Mouse (Mus musculus): Measurements from ENCODE around the gene Ass1. TPM values are rescaled to one million over a fixed set of nuclear protein-coding genes. Genes with fewer than 3 reads are reported as not detected.

Gene Ass1
- polyA plus RNA-seq, 1 experiment from 2014 or later = 9.1 TPM

GRCm38 (mm10) chr2:31458989-31459936 is 10.7 kb upstream of the Ass1 start:
- Histone ChIP-seq H3K36me3 (no peaks in the 10 kb centered on the region), H3K4me1 (peaks cover 14% of the 10 kb centered on the region), H3K9ac (replicated peaks) (no peak overlapping the region; the same call in 1 of the 2 replicates), H3K27ac (replicated peaks) (no peak overlapping the region), H3K27me3 (replicated peaks) (peaks cover 56% of the 10 kb centered on the region), H3K9me3 (replicated peaks) (no peaks in the 10 kb centered on the region), H3K4me2 (peak overlapping the region; percentile 75), H3K4me3 (replicated peaks) (peak overlapping the region; percentile 41)
- WGBS = 41% methylated on average over 15 of the region's 16 CpGs
- ATAC-seq (ENCODE audit: low FRiP score) = no peak

GRCm38 (mm10) chr2:31460025-31460571 is 9.9 kb upstream of the Ass1 start:
- H3K4me1 ChIP-seq = peaks cover 8% of the 10 kb centered on the region
- no peaks in the 10 kb centered on the region for H3K9me3 ChIP-seq (replicated peaks)
- peaks cover 64% of the 10 kb centered on the region for H3K27me3 ChIP-seq (replicated peaks)
- peak overlapping the region; percentile 50 for H3K9ac ChIP-seq (replicated peaks)
- H3K4me2 ChIP-seq = peak overlapping the region; percentile 75
- peak; percentile 71 for ATAC-seq (ENCODE audit: low FRiP score)
- no peaks in the 10 kb centered on the region for H3K36me3 ChIP-seq
- H3K4me3 ChIP-seq (replicated peaks) = peak overlapping the region; percentile 41
- under 1% methylated on average over 48 of the region's 48 CpGs for WGBS
- no peak overlapping the region for H3K27ac ChIP-seq (replicated peaks)

- no peak overlapping the region for H3K27ac ChIP-seq (replicated peaks)
- no peak overlapping the region for H3K4me3 ChIP-seq (replicated peaks)
- 77% methylated on average over 7 of the region's 7 CpGs for WGBS
- no peaks in the 10 kb centered on the region for H3K9me3 ChIP-seq (replicated peaks)
- no peaks in the 10 kb centered on the region for H3K36me3 ChIP-seq
- ATAC-seq (ENCODE audit: low FRiP score) = no peak
- peaks cover 65% of the 10 kb centered on the region for H3K27me3 ChIP-seq (replicated peaks)
- H3K9ac ChIP-seq (replicated peaks) = no peak overlapping the region
- no peak overlapping the region for H3K4me2 ChIP-seq
- H3K4me1 ChIP-seq = peaks cover 8% of the 10 kb centered on the region
These were observed 9.1 kb upstream of the Ass1 start for GRCm38 (mm10) chr2:31460920-31461319.

- Histone ChIP-seq H3K9ac (replicated peaks) (no peak overlapping the region), H3K9me3 (replicated peaks) (no peaks in the 10 kb centered on the region), H3K4me1 (peaks cover 8% of the 10 kb centered on the region), H3K36me3 (no peaks in the 10 kb centered on the region), H3K27me3 (replicated peaks) (peaks cover 67% of the 10 kb centered on the region), H3K4me3 (replicated peaks) (no peak overlapping the region), H3K4me2 (no peak overlapping the region), H3K27ac (replicated peaks) (no peak overlapping the region)
- WGBS = 49% methylated on average over 8 of the region's 8 CpGs
- ATAC-seq (ENCODE audit: low FRiP score) = no peak
These were observed 8.0 kb upstream of the Ass1 start for GRCm38 (mm10) chr2:31462051-31462450.

GRCm38 (mm10) chr2:31463253-31463652 is 6.8 kb upstream of the Ass1 start:
- no peaks in the 10 kb centered on the region for H3K36me3 ChIP-seq
- H3K4me1 ChIP-seq = peaks cover 8% of the 10 kb centered on the region
- no peak overlapping the region for H3K4me3 ChIP-seq (replicated peaks)
- H3K27ac ChIP-seq (replicated peaks) = no peak overlapping the region
- WGBS = 92% methylated on average over 7 of the region's 7 CpGs
- H3K27me3 ChIP-seq (replicated peaks) = peaks cover 60% of the 10 kb centered on the region
- no peak for ATAC-seq (ENCODE audit: low FRiP score)
- H3K9ac ChIP-seq (replicated peaks) = no peak overlapping the region
- H3K4me2 ChIP-seq = no peak overlapping the region
- H3K9me3 ChIP-seq (replicated peaks) = no peaks in the 10 kb centered on the region

- Histone ChIP-seq H3K9me3 (replicated peaks) (no peaks in the 10 kb centered on the region), H3K4me2 (no peak overlapping the region), H3K36me3 (no peaks in the 10 kb centered on the region), H3K27me3 (replicated peaks) (peaks cover 60% of the 10 kb centered on the region), H3K4me3 (replicated peaks) (no peak overlapping the region), H3K4me1 (peaks cover 8% of the 10 kb centered on the region), H3K27ac (replicated peaks) (no peak overlapping the region), H3K9ac (replicated peaks) (no peak overlapping the region)
- no peak for ATAC-seq (ENCODE audit: low FRiP score)
- WGBS = 40% methylated on average over 8 of the region's 8 CpGs
These were observed 6.1 kb upstream of the Ass1 start for GRCm38 (mm10) chr2:31463696-31464528.

GRCm38 (mm10) chr2:31464529-31464910 is 5.5 kb upstream of the Ass1 start:
- Histone ChIP-seq H3K27ac (replicated peaks) (no peak overlapping the region), H3K4me3 (replicated peaks) (no peak overlapping the region), H3K9ac (replicated peaks) (no peak overlapping the region), H3K4me2 (no peak overlapping the region), H3K4me1 (peaks cover 12% of the 10 kb centered on the region), H3K27me3 (replicated peaks) (peaks cover 60% of the 10 kb centered on the region), H3K36me3 (no peaks in the 10 kb centered on the region), H3K9me3 (replicated peaks) (no peaks in the 10 kb centered on the region)
- 65% methylated on average over 6 of the region's 6 CpGs for WGBS
- no peak for ATAC-seq (ENCODE audit: low FRiP score)

GRCm38 (mm10) chr2:31467457-31467856 is 2.5 kb upstream of the Ass1 start:
- no peak for ATAC-seq (ENCODE audit: low FRiP score)
- Histone ChIP-seq H3K9me3 (replicated peaks) (no peaks in the 10 kb centered on the region), H3K4me2 (no peak overlapping the region), H3K36me3 (no peaks in the 10 kb centered on the region), H3K4me3 (replicated peaks) (no peak overlapping the region), H3K27ac (replicated peaks) (no peak overlapping the region), H3K27me3 (replicated peaks) (peaks cover 69% of the 10 kb centered on the region), H3K9ac (replicated peaks) (no peak overlapping the region), H3K4me1 (peaks cover 18% of the 10 kb centered on the region)
- 91% methylated on average over 1 of the region's 1 CpGs for WGBS

GRCm38 (mm10) chr2:31468857-31469256 is 1.1 kb upstream of the Ass1 start:
- WGBS = 72% methylated on average over 7 of the region's 7 CpGs
- H3K4me3 ChIP-seq (replicated peaks) = no peak overlapping the region
- peaks cover 64% of the 10 kb centered on the region for H3K27me3 ChIP-seq (replicated peaks)
- H3K4me1 ChIP-seq = peaks cover 18% of the 10 kb centered on the region
- H3K9me3 ChIP-seq (replicated peaks) = no peaks in the 10 kb centered on the region
- no peak overlapping the region for H3K27ac ChIP-seq (replicated peaks)
- H3K9ac ChIP-seq (replicated peaks) = no peak overlapping the region
- no peak overlapping the region for H3K4me2 ChIP-seq
- no peaks in the 10 kb centered on the region for H3K36me3 ChIP-seq
- no peak for ATAC-seq (ENCODE audit: low FRiP score)

- H3K9ac ChIP-seq (replicated peaks) = peak overlapping the region; percentile 57
- no peak for ATAC-seq (ENCODE audit: low FRiP score)
These were observed 527 bp upstream of the Ass1 start for GRCm38 (mm10) chr2:31469480-31469879.

GRCm38 (mm10) chr2:31470683-31471385 is 827 bp downstream of the Ass1 start:
- WGBS = 9% methylated on average over 19 of the region's 19 CpGs
- peaks cover 50% of the 10 kb centered on the region for H3K27me3 ChIP-seq (replicated peaks)
- H3K27ac ChIP-seq (replicated peaks) = no peak overlapping the region
- peak overlapping the region; percentile 98 for H3K4me2 ChIP-seq
- no peaks in the 10 kb centered on the region for H3K9me3 ChIP-seq (replicated peaks)
- H3K9ac ChIP-seq (replicated peaks) = peak overlapping the region; percentile 57; the same call in 1 of the 2 replicates
- no peak for ATAC-seq (ENCODE audit: low FRiP score)
- no peaks in the 10 kb centered on the region for H3K36me3 ChIP-seq
- H3K4me3 ChIP-seq (replicated peaks) = peak overlapping the region; percentile 46
- H3K4me1 ChIP-seq = peaks cover 24% of the 10 kb centered on the region

More at GRCm38 (mm10) chr2:31469480-31469879, 527 bp upstream of the Ass1 start:
- peak overlapping the region; percentile 98 for H3K4me2 ChIP-seq
- no peak overlapping the region for H3K27ac ChIP-seq (replicated peaks)
- no peaks in the 10 kb centered on the region for H3K9me3 ChIP-seq (replicated peaks)
- peaks cover 58% of the 10 kb centered on the region for H3K27me3 ChIP-seq (replicated peaks)
- no peaks in the 10 kb centered on the region for H3K36me3 ChIP-seq
- H3K4me1 ChIP-seq = peaks cover 18% of the 10 kb centered on the region
- WGBS = 16% methylated on average over 7 of the region's 7 CpGs
- H3K4me3 ChIP-seq (replicated peaks) = peak overlapping the region; percentile 46

Data from neural tube, embryonic 15.5 days (tissue).